Mouse (Mus musculus): ENCODE measurements around the gene Mcoln2.

DNA sequence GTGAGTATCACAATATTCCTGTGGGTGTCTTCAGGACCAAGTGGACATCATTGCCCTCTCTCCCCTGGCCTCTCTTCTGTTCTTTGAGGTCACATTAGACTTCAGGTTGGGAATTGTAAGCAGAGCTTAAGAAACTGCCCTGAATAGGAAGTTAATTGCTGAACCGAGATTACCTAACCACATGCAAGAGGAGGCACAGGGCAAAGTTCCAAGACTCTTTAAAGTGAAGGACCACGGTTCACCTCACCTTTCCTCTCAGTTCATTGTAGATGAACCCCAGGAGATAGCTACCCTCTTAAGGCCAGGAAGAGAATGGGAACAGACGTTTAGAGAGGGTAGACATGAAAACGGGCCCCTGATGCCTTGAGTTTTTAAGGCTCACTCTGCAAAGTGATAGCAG lies 74.6 kb downstream of the Mcoln2 start:
- TF ChIP-seq POLR2A (IDR thresholded peaks at IDR 0.05; ENCODE audit: borderline replicate concordance, extremely low read depth, low read depth, low read length) (no peak), CTCF (IDR thresholded peaks at IDR 0.05; ENCODE audit: insufficient read depth, low read length) (no peak)

Data from lung, adult 2 months (tissue).